Mouse (Mus musculus): ENCODE measurements around the gene D430041D05Rik. TPM values are rescaled to one million over a fixed set of nuclear protein-coding genes. Genes with fewer than 3 reads are reported as not detected.

Gene D430041D05Rik
- not detected in 2 replicates for polyA plus RNA-seq (2012)

GRCm38 (mm10) chr2:104410963-104411545, at the start of gene D430041D05Rik:
TSS of gene D430041D05Rik (minus strand) at chr2:104411013.
- H3K36me3 ChIP-seq (ENCODE audit: control insufficient read depth) = no peaks in the 10 kb centered on the region

GRCm38 (mm10) chr2:104460021-104460420, 49.2 kb upstream of the D430041D05Rik start:
- Histone ChIP-seq H3K36me3 (ENCODE audit: control insufficient read depth) (peaks cover 3% of the 10 kb centered on the region), H3K4me3 (replicated peaks) (no peak overlapping the region), H3K4me1 (ENCODE audit: control insufficient read depth) (peaks cover 18% of the 10 kb centered on the region), H3K9me3 (ENCODE audit: control insufficient read depth, low read length) (no peaks in the 10 kb centered on the region), H3K27me3 (ENCODE audit: control insufficient read depth) (no peaks in the 10 kb centered on the region)
- TF ChIP-seq TAL1 (IDR thresholded peaks at IDR 0.05; ENCODE audit: low read length) = no peak
- no peak for TF ChIP-seq GATA1 (IDR thresholded peaks at IDR 0.05; ENCODE audit: low read length)

More at GRCm38 (mm10) chr2:104410963-104411545, at the start of gene D430041D05Rik:
- Histone ChIP-seq H3K27me3 (ENCODE audit: control insufficient read depth) (peaks cover 68% of the 10 kb centered on the region), H3K4me1 (ENCODE audit: control insufficient read depth) (no peaks in the 10 kb centered on the region), H3K9me3 (ENCODE audit: control insufficient read depth, low read length) (no peaks in the 10 kb centered on the region; the same call in 1 of the 2 replicates), H3K4me3 (replicated peaks) (no peak within 1 kb of the TSS)
- TF ChIP-seq TAL1 (IDR thresholded peaks at IDR 0.05; ENCODE audit: low read length) = no peak
- no peak for TF ChIP-seq GATA1 (IDR thresholded peaks at IDR 0.05; ENCODE audit: low read length)

- TF ChIP-seq TAL1 (IDR thresholded peaks at IDR 0.05; ENCODE audit: low read length) (no peak), GATA1 (IDR thresholded peaks at IDR 0.05; ENCODE audit: low read length) (no peak)
- no peak overlapping the region for H3K4me3 ChIP-seq (replicated peaks)
- H3K9me3 ChIP-seq (ENCODE audit: control insufficient read depth, low read length) = no peaks in the 10 kb centered on the region
- H3K36me3 ChIP-seq (ENCODE audit: control insufficient read depth) = peaks cover 3% of the 10 kb centered on the region
- no peaks in the 10 kb centered on the region for H3K27me3 ChIP-seq (ENCODE audit: control insufficient read depth)
- H3K4me1 ChIP-seq (ENCODE audit: control insufficient read depth) = peaks cover 18% of the 10 kb centered on the region
These were observed 47.9 kb upstream of the D430041D05Rik start for GRCm38 (mm10) chr2:104458569-104459332.

GRCm38 (mm10) chr2:104457106-104457505, 46.3 kb upstream of the D430041D05Rik start:
- no peaks in the 10 kb centered on the region for H3K36me3 ChIP-seq (ENCODE audit: control insufficient read depth)
- no peaks in the 10 kb centered on the region for H3K27me3 ChIP-seq (ENCODE audit: control insufficient read depth)
- TF ChIP-seq TAL1 (IDR thresholded peaks at IDR 0.05; ENCODE audit: low read length) = no peak
- no peak for TF ChIP-seq GATA1 (IDR thresholded peaks at IDR 0.05; ENCODE audit: low read length)
- no peak overlapping the region for H3K4me3 ChIP-seq (replicated peaks)
- H3K9me3 ChIP-seq (ENCODE audit: control insufficient read depth, low read length) = no peaks in the 10 kb centered on the region
- H3K4me1 ChIP-seq (ENCODE audit: control insufficient read depth) = peaks cover 17% of the 10 kb centered on the region

- H3K4me3 ChIP-seq (replicated peaks) = no peak overlapping the region
- no peak for TF ChIP-seq TAL1 (IDR thresholded peaks at IDR 0.05; ENCODE audit: low read length)
- no peak for TF ChIP-seq GATA1 (IDR thresholded peaks at IDR 0.05; ENCODE audit: low read length)
- no peaks in the 10 kb centered on the region for H3K4me1 ChIP-seq (ENCODE audit: control insufficient read depth)
- H3K27me3 ChIP-seq (ENCODE audit: control insufficient read depth) = no peaks in the 10 kb centered on the region
- H3K9me3 ChIP-seq (ENCODE audit: control insufficient read depth, low read length) = no peaks in the 10 kb centered on the region
- no peaks in the 10 kb centered on the region; the same call in 1 of the 2 replicates for H3K36me3 ChIP-seq (ENCODE audit: control insufficient read depth)
These were observed 39.9 kb upstream of the D430041D05Rik start for GRCm38 (mm10) chr2:104450685-104451084.

GRCm38 (mm10) chr2:104449191-104449590, 38.4 kb upstream of the D430041D05Rik start:
- H3K4me1 ChIP-seq (ENCODE audit: control insufficient read depth) = no peaks in the 10 kb centered on the region
- no peaks in the 10 kb centered on the region for H3K27me3 ChIP-seq (ENCODE audit: control insufficient read depth)
- no peaks in the 10 kb centered on the region for H3K9me3 ChIP-seq (ENCODE audit: control insufficient read depth, low read length)
- no peak for TF ChIP-seq GATA1 (IDR thresholded peaks at IDR 0.05; ENCODE audit: low read length)
- no peak for TF ChIP-seq TAL1 (IDR thresholded peaks at IDR 0.05; ENCODE audit: low read length)
- peaks cover 2% of the 10 kb centered on the region for H3K36me3 ChIP-seq (ENCODE audit: control insufficient read depth)
- H3K4me3 ChIP-seq (replicated peaks) = no peak overlapping the region

GRCm38 (mm10) chr2:104448201-104448600, 37.4 kb upstream of the D430041D05Rik start:
- no peak overlapping the region for H3K4me3 ChIP-seq (replicated peaks)
- H3K36me3 ChIP-seq (ENCODE audit: control insufficient read depth) = peaks cover 5% of the 10 kb centered on the region
- no peaks in the 10 kb centered on the region for H3K27me3 ChIP-seq (ENCODE audit: control insufficient read depth)
- TF ChIP-seq GATA1 (IDR thresholded peaks at IDR 0.05; ENCODE audit: low read length) (no peak), TAL1 (IDR thresholded peaks at IDR 0.05; ENCODE audit: low read length) (no peak)
- H3K4me1 ChIP-seq (ENCODE audit: control insufficient read depth) = no peaks in the 10 kb centered on the region
- no peaks in the 10 kb centered on the region for H3K9me3 ChIP-seq (ENCODE audit: control insufficient read depth, low read length)

GRCm38 (mm10) chr2:104446016-104446415, 35.2 kb upstream of the D430041D05Rik start:
- Histone ChIP-seq H3K9me3 (ENCODE audit: control insufficient read depth, low read length) (no peaks in the 10 kb centered on the region), H3K36me3 (ENCODE audit: control insufficient read depth) (peaks cover 24% of the 10 kb centered on the region), H3K4me1 (ENCODE audit: control insufficient read depth) (no peaks in the 10 kb centered on the region), H3K4me3 (replicated peaks) (no peak overlapping the region), H3K27me3 (ENCODE audit: control insufficient read depth) (no peaks in the 10 kb centered on the region)
- TF ChIP-seq TAL1 (IDR thresholded peaks at IDR 0.05; ENCODE audit: low read length) (no peak), GATA1 (IDR thresholded peaks at IDR 0.05; ENCODE audit: low read length) (no peak)

GRCm38 (mm10) chr2:104444776-104445175, 34.0 kb upstream of the D430041D05Rik start:
- H3K4me1 ChIP-seq (ENCODE audit: control insufficient read depth) = no peaks in the 10 kb centered on the region
- no peak for TF ChIP-seq TAL1 (IDR thresholded peaks at IDR 0.05; ENCODE audit: low read length)
- no peaks in the 10 kb centered on the region for H3K27me3 ChIP-seq (ENCODE audit: control insufficient read depth)
- H3K36me3 ChIP-seq (ENCODE audit: control insufficient read depth) = peaks cover 35% of the 10 kb centered on the region
- no peaks in the 10 kb centered on the region for H3K9me3 ChIP-seq (ENCODE audit: control insufficient read depth, low read length)
- no peak overlapping the region for H3K4me3 ChIP-seq (replicated peaks)

Measured in erythroblast, embryonic 14.5 days (primary cell).